Mouse (Mus musculus): ENCODE data around the gene Rasef. TPM values are rescaled to one million over a fixed set of nuclear protein-coding genes. Genes with fewer than 3 reads are reported as not detected.

Gene Rasef
- polyA plus RNA-seq, 1 experiment from 2014 or later = 1.7 TPM

DNA sequence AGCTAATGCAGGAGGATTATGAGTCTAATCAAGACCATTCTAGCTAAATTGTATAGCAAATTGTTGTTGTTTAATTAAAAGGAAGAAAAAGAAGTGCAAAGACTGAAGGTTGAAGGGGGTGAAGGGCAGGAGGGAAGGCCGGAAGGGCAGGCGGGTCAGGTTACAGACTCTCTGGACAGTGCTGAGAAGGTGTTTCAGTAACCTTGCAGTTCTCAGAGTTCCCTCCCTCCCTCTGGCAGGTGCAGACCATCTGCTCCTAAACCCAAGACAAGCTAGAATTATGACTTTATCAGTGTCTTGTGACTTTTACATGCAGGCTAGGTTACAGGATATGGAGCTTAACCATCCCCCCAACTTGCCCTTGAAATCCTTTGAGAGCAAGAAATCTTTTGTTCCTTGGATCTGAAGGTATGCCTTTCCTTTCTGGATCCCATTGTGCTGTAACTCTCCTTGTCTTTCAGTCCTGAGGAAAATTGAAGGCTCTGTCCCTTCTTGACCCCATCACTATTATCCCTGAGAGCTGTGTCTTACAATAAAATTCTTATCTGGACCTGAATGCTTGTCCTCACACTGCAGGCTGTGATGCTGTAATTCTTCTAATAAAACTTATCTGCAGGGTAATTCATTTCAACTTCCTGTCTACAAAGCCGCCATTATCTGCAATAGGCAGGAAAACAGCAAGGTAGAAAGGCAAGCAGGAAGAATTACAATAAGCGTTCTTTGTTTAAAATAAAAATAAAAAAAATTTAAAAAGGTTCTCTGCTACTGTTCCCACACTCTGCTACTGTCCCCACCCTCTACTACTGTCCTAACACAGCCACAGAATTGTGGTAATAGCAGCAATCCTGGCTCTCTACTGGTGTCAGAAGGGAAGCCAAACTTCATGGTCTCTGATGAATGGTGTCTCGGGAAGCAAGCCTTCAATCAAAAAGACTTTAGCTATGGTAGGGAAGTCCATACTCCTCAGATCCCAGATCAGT, 16.7 kb downstream of the Rasef start:
- 52% methylated on average over 5 of the region's 5 CpGs for WGBS

DNA sequence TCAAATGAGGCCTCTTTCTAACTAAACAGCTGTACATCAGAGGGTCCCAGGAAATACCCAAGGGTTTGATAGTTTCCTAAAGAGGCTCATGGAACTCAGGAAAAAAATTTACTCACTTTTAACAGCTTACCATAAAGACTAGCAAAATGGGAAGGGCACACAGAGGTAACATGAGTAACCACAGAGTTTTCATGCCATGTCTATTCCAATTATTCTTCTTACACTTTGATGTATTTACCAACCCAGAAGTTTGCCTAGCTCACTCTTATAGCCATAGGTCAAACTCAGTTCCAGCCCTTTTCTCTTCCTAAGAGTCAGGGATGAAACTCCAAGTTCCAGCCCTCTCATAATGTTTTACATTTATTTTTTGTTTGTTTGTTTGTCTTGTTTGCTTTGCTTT, 18.8 kb downstream of the Rasef start:
- H3K4me3 ChIP-seq (ENCODE audit: low read depth, low read length) = no peak overlapping the region
- H3K9me3 ChIP-seq (ENCODE audit: control insufficient read depth, low read length) = no peaks in the 10 kb centered on the region
- H3K9ac ChIP-seq (ENCODE audit: low read length) = no peak overlapping the region
- H3K4me2 ChIP-seq (ENCODE audit: low read depth, severe bottlenecking) = no peak overlapping the region
- DNase-seq (ENCODE audit: low spot score) = no peak
- H3K27ac ChIP-seq (replicated peaks; ENCODE audit: low read depth, low read length) = no peak overlapping the region
- H3K4me1 ChIP-seq (ENCODE audit: control insufficient read depth, insufficient read depth, low read length) = peaks cover 3% of the 10 kb centered on the region; the same call in 1 of the 2 replicates
- ATAC-seq (ENCODE audit: insufficient number of reproducible peaks, low FRiP score, low TSS enrichment, low read depth) = no peak
- H3K36me3 ChIP-seq (ENCODE audit: control insufficient read depth, insufficient read depth, low read length) = no peaks in the 10 kb centered on the region
- H3K27me3 ChIP-seq (ENCODE audit: control insufficient read depth, insufficient read depth, low read length) = no peaks in the 10 kb centered on the region

More for the DNA sequence above, 16.7 kb downstream of the Rasef start:
- DNase-seq (ENCODE audit: low spot score) (peak; percentile 28), ATAC-seq (ENCODE audit: insufficient number of reproducible peaks, low FRiP score, low TSS enrichment, low read depth) (peak; percentile 63; the same call in 1 of the 2 replicates)
- peaks cover 3% of the 10 kb centered on the region; the same call in 1 of the 2 replicates for H3K4me1 ChIP-seq (ENCODE audit: control insufficient read depth, insufficient read depth, low read length)
- H3K27me3 ChIP-seq (ENCODE audit: control insufficient read depth, insufficient read depth, low read length) = no peaks in the 10 kb centered on the region
- H3K9ac ChIP-seq (ENCODE audit: low read length) = no peak overlapping the region
- H3K36me3 ChIP-seq (ENCODE audit: control insufficient read depth, insufficient read depth, low read length) = no peaks in the 10 kb centered on the region
- H3K4me3 ChIP-seq (ENCODE audit: low read depth, low read length) = no peak overlapping the region
- H3K4me2 ChIP-seq (ENCODE audit: low read depth, severe bottlenecking) = no peak overlapping the region
- no peaks in the 10 kb centered on the region for H3K9me3 ChIP-seq (ENCODE audit: control insufficient read depth, low read length)
- no peak overlapping the region for H3K27ac ChIP-seq (replicated peaks; ENCODE audit: low read depth, low read length)

DNA sequence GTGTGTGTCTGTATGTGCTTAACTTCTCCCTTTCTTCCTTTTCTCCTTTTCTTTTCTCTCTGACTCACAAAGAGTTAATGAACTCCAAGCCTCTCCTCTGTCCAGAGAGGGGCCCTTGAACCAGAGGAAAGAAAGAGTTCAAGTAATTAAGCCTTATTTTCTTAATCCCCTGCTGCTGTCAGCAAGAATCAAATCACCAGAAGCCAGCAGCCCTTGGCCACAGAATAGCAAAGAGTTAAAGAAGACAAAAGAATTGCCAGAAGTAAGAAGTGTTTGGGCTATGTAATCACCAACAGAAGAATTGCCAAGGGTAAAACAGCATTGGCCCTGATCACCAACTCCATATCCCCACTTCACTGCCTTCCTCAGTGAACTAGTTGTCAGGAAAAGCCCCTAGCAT, 20.2 kb downstream of the Rasef start:
- no peak for ATAC-seq (ENCODE audit: insufficient number of reproducible peaks, low FRiP score, low TSS enrichment, low read depth)
- H3K4me2 ChIP-seq (ENCODE audit: low read depth, severe bottlenecking) = no peak overlapping the region
- no peaks in the 10 kb centered on the region for H3K9me3 ChIP-seq (ENCODE audit: control insufficient read depth, low read length)
- H3K9ac ChIP-seq (ENCODE audit: low read length) = no peak overlapping the region
- no peak overlapping the region for H3K4me3 ChIP-seq (ENCODE audit: low read depth, low read length)
- H3K4me1 ChIP-seq (ENCODE audit: control insufficient read depth, insufficient read depth, low read length) = peaks cover 3% of the 10 kb centered on the region; the same call in 1 of the 2 replicates
- H3K27me3 ChIP-seq (ENCODE audit: control insufficient read depth, insufficient read depth, low read length) = no peaks in the 10 kb centered on the region
- H3K36me3 ChIP-seq (ENCODE audit: control insufficient read depth, insufficient read depth, low read length) = no peaks in the 10 kb centered on the region
- H3K27ac ChIP-seq (replicated peaks; ENCODE audit: low read depth, low read length) = no peak overlapping the region
- DNase-seq (ENCODE audit: low spot score) = no peak

DNA sequence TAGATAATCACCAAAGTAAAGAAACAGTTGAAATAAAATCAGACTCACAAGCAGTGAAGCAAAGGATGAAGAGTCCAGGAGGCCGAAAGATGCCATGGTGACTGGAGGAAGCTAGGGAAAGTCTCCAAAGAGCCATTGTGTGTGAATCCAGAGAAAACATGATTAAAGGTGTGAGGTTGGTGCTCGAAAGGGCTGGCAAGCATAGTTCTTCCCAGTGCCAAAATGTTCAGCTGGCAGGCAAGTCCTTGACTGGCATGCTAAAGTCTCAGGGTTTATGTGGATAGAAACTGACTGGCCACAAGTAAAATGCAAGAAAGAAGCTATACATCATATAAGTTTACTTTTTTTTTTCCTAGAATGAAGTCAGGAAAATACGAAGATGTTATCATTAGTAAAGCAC, 22.6 kb downstream of the Rasef start:
- ATAC-seq (ENCODE audit: insufficient number of reproducible peaks, low FRiP score, low TSS enrichment, low read depth) (no peak), DNase-seq (ENCODE audit: low spot score) (no peak)
- H3K9ac ChIP-seq (ENCODE audit: low read length) = no peak overlapping the region
- H3K4me2 ChIP-seq (ENCODE audit: low read depth, severe bottlenecking) = no peak overlapping the region
- H3K4me1 ChIP-seq (ENCODE audit: control insufficient read depth, insufficient read depth, low read length) = no peaks in the 10 kb centered on the region
- H3K9me3 ChIP-seq (ENCODE audit: control insufficient read depth, low read length) = no peaks in the 10 kb centered on the region
- 84% methylated on average over 3 of the region's 3 CpGs for WGBS
- H3K27me3 ChIP-seq (ENCODE audit: control insufficient read depth, insufficient read depth, low read length) = no peaks in the 10 kb centered on the region
- no peaks in the 10 kb centered on the region for H3K36me3 ChIP-seq (ENCODE audit: control insufficient read depth, insufficient read depth, low read length)
- H3K27ac ChIP-seq (replicated peaks; ENCODE audit: low read depth, low read length) = no peak overlapping the region
- no peak overlapping the region for H3K4me3 ChIP-seq (ENCODE audit: low read depth, low read length)

DNA sequence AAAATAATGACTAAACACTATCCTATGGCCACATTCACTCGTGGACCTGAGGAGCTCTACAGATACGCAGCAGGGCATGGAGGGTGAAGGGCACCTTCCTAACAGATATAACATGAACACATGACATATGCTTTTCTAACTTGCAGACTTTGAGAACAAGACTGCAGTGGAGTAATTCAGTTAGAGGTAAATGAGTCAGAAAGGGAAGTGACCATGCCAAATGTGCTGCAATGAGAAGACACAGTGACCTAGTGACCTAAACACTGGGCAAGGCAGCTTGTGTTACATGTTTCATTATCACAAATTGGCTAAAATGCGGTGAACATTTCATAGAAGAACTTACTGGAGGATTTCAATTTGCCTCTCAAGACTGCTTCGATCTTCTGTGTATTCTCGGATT, 42.6 kb downstream of the Rasef start:
- Histone ChIP-seq H3K4me2 (ENCODE audit: low read depth, severe bottlenecking) (no peak overlapping the region), H3K27me3 (ENCODE audit: control insufficient read depth, insufficient read depth, low read length) (no peaks in the 10 kb centered on the region), H3K9me3 (ENCODE audit: control insufficient read depth, low read length) (no peaks in the 10 kb centered on the region), H3K27ac (replicated peaks; ENCODE audit: low read depth, low read length) (no peak overlapping the region), H3K4me1 (ENCODE audit: control insufficient read depth, insufficient read depth, low read length) (no peaks in the 10 kb centered on the region), H3K36me3 (ENCODE audit: control insufficient read depth, insufficient read depth, low read length) (no peaks in the 10 kb centered on the region), H3K4me3 (ENCODE audit: low read depth, low read length) (no peak overlapping the region), H3K9ac (ENCODE audit: low read length) (no peak overlapping the region)
- DNase-seq (ENCODE audit: low spot score) (no peak), ATAC-seq (ENCODE audit: insufficient number of reproducible peaks, low FRiP score, low TSS enrichment, low read depth) (no peak)
- WGBS = 93% methylated on average over 5 of the region's 5 CpGs

DNA sequence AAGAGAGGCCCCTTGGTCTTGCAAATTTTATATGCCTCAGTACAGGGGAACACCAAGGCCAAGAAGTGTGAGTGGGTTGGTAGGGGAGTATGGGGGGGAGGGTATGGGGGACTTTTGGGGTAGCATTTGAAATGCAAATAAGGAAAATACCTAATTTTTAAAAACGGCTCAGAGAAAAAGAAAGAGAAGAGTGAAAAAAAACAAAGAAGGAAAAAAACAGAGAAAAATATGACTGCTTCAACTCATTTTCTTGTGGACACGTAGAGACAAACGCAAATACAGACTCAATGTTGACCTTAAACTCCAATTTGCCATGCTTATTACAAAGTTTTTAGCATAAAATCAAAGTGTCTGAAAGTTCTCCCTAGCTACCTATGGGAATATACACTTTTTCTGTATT, 51.4 kb downstream of the Rasef start:
- H3K27me3 ChIP-seq (ENCODE audit: control insufficient read depth, insufficient read depth, low read length) = no peaks in the 10 kb centered on the region
- H3K9me3 ChIP-seq (ENCODE audit: control insufficient read depth, low read length) = no peaks in the 10 kb centered on the region
- no peaks in the 10 kb centered on the region for H3K36me3 ChIP-seq (ENCODE audit: control insufficient read depth, insufficient read depth, low read length)
- H3K4me1 ChIP-seq (ENCODE audit: control insufficient read depth, insufficient read depth, low read length) = no peaks in the 10 kb centered on the region
- no peak for DNase-seq (ENCODE audit: low spot score)
- no peak for ATAC-seq (ENCODE audit: insufficient number of reproducible peaks, low FRiP score, low TSS enrichment, low read depth)
- H3K4me3 ChIP-seq (ENCODE audit: low read depth, low read length) = no peak overlapping the region
- no peak overlapping the region for H3K9ac ChIP-seq (ENCODE audit: low read length)
- WGBS = 92% methylated on average over 3 of the region's 3 CpGs
- H3K27ac ChIP-seq (replicated peaks; ENCODE audit: low read depth, low read length) = no peak overlapping the region
- H3K4me2 ChIP-seq (ENCODE audit: low read depth, severe bottlenecking) = no peak overlapping the region

DNA sequence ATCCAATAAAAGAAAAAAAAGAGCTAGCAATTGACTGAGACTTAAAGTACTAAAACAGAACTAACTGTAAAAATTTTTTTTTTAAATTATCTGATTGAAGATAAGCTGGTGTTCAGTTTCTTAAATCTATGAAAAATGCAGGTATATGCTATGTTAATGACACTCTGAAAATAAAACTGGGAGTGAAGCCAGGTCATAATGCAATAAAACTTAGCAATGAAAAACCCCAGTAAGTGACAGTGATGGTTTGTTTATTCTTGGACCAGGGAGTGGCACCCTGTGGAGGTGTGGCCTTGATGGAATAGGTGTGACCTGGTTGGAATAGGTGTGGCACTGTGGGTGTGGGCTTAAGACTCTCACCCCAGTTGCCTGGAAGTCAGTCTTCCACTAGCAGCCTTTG, 71.0 kb downstream of the Rasef start:
- no peak overlapping the region for H3K27ac ChIP-seq (replicated peaks; ENCODE audit: low read depth, low read length)
- no peaks in the 10 kb centered on the region for H3K9me3 ChIP-seq (ENCODE audit: control insufficient read depth, low read length)
- H3K4me1 ChIP-seq (ENCODE audit: control insufficient read depth, insufficient read depth, low read length) = no peaks in the 10 kb centered on the region
- no peak overlapping the region for H3K9ac ChIP-seq (ENCODE audit: low read length)
- DNase-seq (ENCODE audit: low spot score) (no peak), ATAC-seq (ENCODE audit: insufficient number of reproducible peaks, low FRiP score, low TSS enrichment, low read depth) (no peak)
- H3K4me2 ChIP-seq (ENCODE audit: low read depth, severe bottlenecking) = no peak overlapping the region
- no peaks in the 10 kb centered on the region for H3K27me3 ChIP-seq (ENCODE audit: control insufficient read depth, insufficient read depth, low read length)
- H3K36me3 ChIP-seq (ENCODE audit: control insufficient read depth, insufficient read depth, low read length) = no peaks in the 10 kb centered on the region
- no peak overlapping the region for H3K4me3 ChIP-seq (ENCODE audit: low read depth, low read length)

DNA sequence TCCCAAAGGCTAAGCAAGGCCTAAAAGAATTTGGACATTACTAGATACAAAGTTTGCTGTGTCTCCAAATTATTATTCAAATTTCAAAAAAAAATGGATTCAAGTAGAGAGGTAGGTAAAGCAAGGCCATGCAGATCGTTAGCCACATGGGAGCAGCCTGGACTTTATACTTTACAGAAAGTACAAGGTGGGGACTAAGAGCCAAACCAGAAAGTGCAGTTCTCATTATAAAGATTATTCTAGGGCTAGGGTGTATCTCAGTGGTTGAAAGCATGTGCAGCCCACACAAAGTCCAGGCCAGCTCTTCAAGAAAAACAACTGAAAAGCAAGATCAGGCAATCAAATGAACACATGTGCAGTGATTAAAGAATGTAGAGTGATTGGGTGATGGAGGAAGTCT, 72.0 kb downstream of the Rasef start:
- H3K36me3 ChIP-seq (ENCODE audit: control insufficient read depth, insufficient read depth, low read length) = no peaks in the 10 kb centered on the region

More for the DNA sequence above, 72.0 kb downstream of the Rasef start:
- Histone ChIP-seq H3K4me2 (ENCODE audit: low read depth, severe bottlenecking) (no peak overlapping the region), H3K27me3 (ENCODE audit: control insufficient read depth, insufficient read depth, low read length) (no peaks in the 10 kb centered on the region), H3K4me3 (ENCODE audit: low read depth, low read length) (no peak overlapping the region), H3K4me1 (ENCODE audit: control insufficient read depth, insufficient read depth, low read length) (no peaks in the 10 kb centered on the region), H3K27ac (replicated peaks; ENCODE audit: low read depth, low read length) (no peak overlapping the region), H3K9me3 (ENCODE audit: control insufficient read depth, low read length) (no peaks in the 10 kb centered on the region), H3K9ac (ENCODE audit: low read length) (no peak overlapping the region)
- WGBS = 85% methylated on average over 1 of the region's 1 CpGs
- no peak for ATAC-seq (ENCODE audit: insufficient number of reproducible peaks, low FRiP score, low TSS enrichment, low read depth)
- no peak for DNase-seq (ENCODE audit: low spot score)
